Mouse (Mus musculus) gastrocnemius, postnatal 10 days (tissue): ENCODE data around the gene Galnt7. TPM values are rescaled to one million over a fixed set of nuclear protein-coding genes. Genes with fewer than 3 reads are reported as not detected.

Experiments
- DNase-seq: peaks from one replicate; pipeline ENCODE4 v3.0.0; 2021; ENCODE audit warnings: mixed read lengths
- total RNA-seq, 2 experiments: library from RNA; stranded (reverse); gene quantifications; 2 replicates each; pipeline ENCODE4 v1.2.3; 2021

Gene Galnt7
- total RNA-seq, 2 experiments from 2014 or later = 5.4 to 9.6 TPM

- no peak for DNase-seq
These were observed 161.0 kb downstream of the Galnt7 start for GRCm38 (mm10) chr8:57491873-57492272.

- DNase-seq = no peak
These were observed 162.9 kb downstream of the Galnt7 start for GRCm38 (mm10) chr8:57489896-57490295.

- no peak for DNase-seq
These were observed 163.5 kb downstream of the Galnt7 start for GRCm38 (mm10) chr8:57489366-57489765.

GRCm38 (mm10) chr8:57488312-57488765 lies 164.5 kb downstream of the Galnt7 start:
- DNase-seq = peak; percentile 35

- peak; percentile 97 for DNase-seq
These were observed 165.2 kb downstream of the Galnt7 start, which contains the start of gene Sap30 for GRCm38 (mm10) chr8:57487441-57488155. TSS of gene Sap30 (minus strand) at chr8:57487860.

- DNase-seq = peak; percentile 39
These were observed 166.1 kb downstream of the Galnt7 start for GRCm38 (mm10) chr8:57486491-57487440.

- no peak for DNase-seq
These were observed 172.2 kb downstream of the Galnt7 start for GRCm38 (mm10) chr8:57480606-57481005.

GRCm38 (mm10) chr8:57479700-57480099 lies 173.1 kb downstream of the Galnt7 start:
- no peak for DNase-seq

GRCm38 (mm10) chr8:57478406-57478805 lies 174.4 kb downstream of the Galnt7 start:
- DNase-seq = no peak

Other genes with a start within 250 kb of the Galnt7 start
- gene Scrg1, start 197.1 kb downstream of the Galnt7 start, total RNA-seq = not detected
- gene Sap30, start 165.2 kb downstream of the Galnt7 start, total RNA-seq = 10 to 100 TPM; 33.6 to 35.9 TPM
- gene Hmgb2, start 141.1 kb downstream of the Galnt7 start, total RNA-seq = 10 to 100 TPM; 47.8 to 57.6 TPM